ENCODE assay signal across 8 mouse cellular contexts in the genomic region with DNA sequence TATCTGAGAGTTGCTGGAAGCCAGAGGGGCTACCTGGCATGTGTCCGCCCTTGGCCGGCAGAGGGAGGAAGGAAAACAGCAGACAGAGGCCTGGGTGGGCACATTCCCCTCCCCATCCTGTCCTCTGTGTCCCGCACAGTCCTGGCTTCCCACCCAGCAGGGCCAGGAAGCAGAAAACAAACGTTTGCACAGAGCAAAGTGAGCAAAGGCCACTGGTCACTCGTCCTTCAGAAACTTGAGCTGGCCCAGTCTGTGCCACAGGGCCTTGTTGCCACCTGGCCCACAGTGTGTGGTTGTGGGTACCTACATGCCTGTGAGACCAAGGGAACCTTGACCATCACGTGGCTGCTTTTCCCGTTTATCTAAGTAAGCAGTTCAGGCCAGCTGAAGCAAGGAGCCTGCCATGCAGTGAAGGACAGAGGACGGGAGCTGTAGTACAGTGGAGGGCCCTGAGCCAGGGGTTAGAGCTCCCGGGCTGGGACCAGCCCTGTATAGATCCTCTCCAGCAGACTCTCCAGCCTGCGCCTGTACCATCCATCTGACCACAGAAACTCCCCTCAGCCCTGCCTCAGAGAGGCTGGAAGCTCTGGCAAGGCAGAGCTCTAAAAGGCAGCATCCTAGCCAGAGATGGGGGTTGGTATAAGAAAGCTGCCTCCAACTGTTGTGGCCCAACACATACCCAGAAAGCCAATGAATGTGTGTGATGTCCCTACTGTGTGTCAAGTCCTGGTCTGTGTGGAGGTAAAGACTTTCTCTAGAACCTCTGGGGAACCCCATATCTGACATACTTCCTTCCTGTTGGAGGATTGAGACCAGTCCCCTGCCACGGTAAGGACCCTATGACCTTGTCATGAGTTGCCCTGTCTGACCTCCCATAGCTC.
DNase-seq lines count a peak whose midpoint lies in the region; ATAC-seq and TF ChIP-seq lines count a peak whose summit lies in the region.

No protein-coding gene starts in this region.

- H3K9me3 ChIP-seq in midbrain, embryonic 12.5 days = no peaks in the 10 kb centered on the region

- TF ChIP-seq EP300 in heart, adult 2 months (IDR thresholded peaks at IDR 0.05; ENCODE audit: insufficient read depth, low read depth, low read length) = peak; percentile 84; the same call in 1 of the 2 replicates

- TF ChIP-seq POLR2A in heart, adult 2 months (IDR thresholded peaks at IDR 0.05; ENCODE audit: insufficient read depth, low read depth, low read length) = no peak
- no peak for TF ChIP-seq POLR2A in thymus, adult 2 months (IDR thresholded peaks at IDR 0.05; ENCODE audit: control insufficient read depth, extremely low read depth, insufficient read depth, low read length, poor library complexity)

- peaks cover 73% of the 10 kb centered on the region for H3K4me1 ChIP-seq in heart, adult 2 months (ENCODE audit: control insufficient read depth, insufficient read depth, low read length)
- H3K4me1 ChIP-seq in midbrain, embryonic 12.5 days = peaks cover 67% of the 10 kb centered on the region
- H3K4me1 ChIP-seq in thymus, adult 2 months (replicated peaks; ENCODE audit: control insufficient read depth, insufficient read depth, low read length) = peaks cover 58% of the 10 kb centered on the region

- peaks cover 18% of the 10 kb centered on the region for H3K36me3 ChIP-seq in heart, adult 2 months (ENCODE audit: control insufficient read depth, insufficient read depth, low read length)
- H3K36me3 ChIP-seq in midbrain, embryonic 12.5 days = peaks cover 30% of the 10 kb centered on the region
- no peaks in the 10 kb centered on the region for H3K36me3 ChIP-seq in thymus, adult 2 months (ENCODE audit: control insufficient read depth, insufficient read depth, low read length)

- ATAC-seq in midbrain, embryonic 12.5 days (ENCODE audit: low FRiP score, low read depth) = no peak

- TF ChIP-seq CTCF in left cerebral cortex, adult 2 months (IDR thresholded peaks at IDR 0.05) = no peak; the same call in 1 of the 2 replicates
- TF ChIP-seq CTCF in heart, adult 2 months (IDR thresholded peaks at IDR 0.05) = peak; percentile 40
- TF ChIP-seq CTCF in thymus, adult 2 months (IDR thresholded peaks at IDR 0.05; ENCODE audit: borderline replicate concordance, control insufficient read depth, extremely low read depth, insufficient read depth, low read length, poor library complexity) = no peak

- no peaks in the 10 kb centered on the region for H3K27me3 ChIP-seq in heart, adult 2 months (ENCODE audit: control insufficient read depth, insufficient read depth, low read length)
- no peaks in the 10 kb centered on the region for H3K27me3 ChIP-seq in midbrain, embryonic 12.5 days
- no peaks in the 10 kb centered on the region for H3K27me3 ChIP-seq in thymus, adult 2 months (ENCODE audit: control insufficient read depth, insufficient read depth, low read length)

- H3K9ac ChIP-seq in heart, adult 2 months (ENCODE audit: low read depth, low read length) = 0 out of 2 replicates have a peak overlapping the region, but pooled peaks have one; percentile 3
- H3K9ac ChIP-seq in midbrain, embryonic 12.5 days (replicated peaks) = no peak overlapping the region

- 14% methylated on average over 11 of the region's 11 CpGs for WGBS in heart, adult 2 months
- WGBS in midbrain, embryonic 12.5 days = 81% methylated on average over 11 of the region's 11 CpGs
- WGBS in thymus, adult 2 months = 65% methylated on average over 11 of the region's 11 CpGs

- H3K27ac ChIP-seq in left cerebral cortex, adult 2 months = peak overlapping the region; percentile 48
- peak overlapping the region; percentile 89 for H3K27ac ChIP-seq in heart, adult 2 months
- peak overlapping the region; percentile 39 for H3K27ac ChIP-seq in midbrain, embryonic 12.5 days (replicated peaks)
- no peak overlapping the region for H3K27ac ChIP-seq in thymus, adult 2 months (ENCODE audit: control insufficient read depth, insufficient read depth, low read length)

- no peaks in the 10 kb centered on the region; the same call in 1 of the 2 replicates for H3K79me2 ChIP-seq in heart, adult 2 months (replicated peaks; ENCODE audit: control insufficient read depth, insufficient read depth, low read length)

- DNase-seq in left cerebral cortex, adult 2 months (ENCODE audit: extremely low spot score in 1 of 2, low spot score in 2 of 2) = no peak
- no peak for DNase-seq in left cerebral cortex, adult 9 months (ENCODE audit: low spot score in 2 of 2)
- DNase-seq in heart, adult 2 months = peak; percentile 64 to 70
- peak; percentile 92 for DNase-seq in kidney, adult 9 months
- no peak for DNase-seq in thymus, adult 2 months
- DNase-seq in urinary bladder, postnatal 10 days (ENCODE audit: low spot score) = no peak
- no peak for DNase-seq in testis, postnatal 14 days (ENCODE audit: low spot score)

- no peak overlapping the region for H3K4me3 ChIP-seq in left cerebral cortex, adult 2 months
- no peak overlapping the region for H3K4me3 ChIP-seq in heart, adult 2 months
- H3K4me3 ChIP-seq in midbrain, embryonic 12.5 days = no peak overlapping the region
- no peak overlapping the region for H3K4me3 ChIP-seq in thymus, adult 2 months (ENCODE audit: control insufficient read depth, insufficient read depth, low read length)

- intact Hi-C loops in left cerebral cortex, adult 2 months (cut with DNase I) = no loop called here
- intact Hi-C loops in heart, adult 2 months (cut with DNase I) = loop anchor here (2.0 to 5.0 kb wide), 2 partner anchors 65 to 216 kb away; partner anchors contain the start of gene Zmiz1

- no peak overlapping the region for H3K4me2 ChIP-seq in midbrain, embryonic 12.5 days (replicated peaks)

Comparison
In these comparisons a context has a peak if more than half of its experiments do, and no peak if none do; other contexts are left out.
1. DNase-seq: peak in heart, adult 2 months (2 of 2) and kidney, adult 9 months (single experiment); none in left cerebral cortex, adult 2 months (0 of 2), left cerebral cortex, adult 9 months (0 of 2), thymus, adult 2 months (single experiment), urinary bladder, postnatal 10 days (single experiment) and testis, postnatal 14 days (single experiment).